Comparison of ENCODE assay signal across 8 mouse cellular contexts in the genomic region with DNA sequence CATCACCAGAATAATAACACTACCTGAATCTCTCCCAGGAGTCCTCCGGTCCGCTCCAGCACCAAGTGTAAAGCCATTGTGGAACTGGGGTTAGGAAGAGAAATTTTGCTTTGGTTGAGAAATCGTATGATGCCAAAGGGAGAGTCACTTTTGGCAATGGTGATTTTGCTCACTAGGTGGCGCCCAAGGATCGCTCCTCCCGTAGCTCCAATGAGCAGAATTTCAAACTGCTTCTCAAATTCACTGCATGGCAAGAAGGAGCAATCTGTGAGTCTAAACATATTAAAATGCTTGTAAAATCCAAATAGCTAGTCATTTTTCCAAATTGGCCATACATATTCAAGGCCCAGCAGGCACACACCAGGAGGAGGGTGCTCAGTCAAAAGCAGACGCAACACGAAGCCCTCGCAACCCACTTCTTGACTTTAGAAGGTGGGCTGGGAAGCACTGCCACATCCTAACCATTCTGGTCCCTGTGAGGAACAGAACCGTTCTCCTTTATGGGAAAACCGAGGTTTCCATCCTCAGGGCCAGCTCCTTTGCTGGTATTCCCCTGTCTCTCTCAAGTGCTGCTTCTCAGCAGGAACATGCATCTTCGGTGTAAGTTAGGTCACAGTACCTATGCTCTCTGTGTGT.
A peak's percentile ranks its signal among the peaks of the same experiment; 100 is the strongest.
DNase-seq lines count a peak whose midpoint lies in the region; ATAC-seq lines count a peak whose summit lies in the region.

No protein-coding gene starts in this region.

- H3K4me1 ChIP-seq in forebrain, embryonic 10.5 days, result no peaks in the 10 kb centered on the region
- no peaks in the 10 kb centered on the region for H3K4me1 ChIP-seq in hindbrain, embryonic 12.5 days

- peak; percentile 30 for DNase-seq in Muller cell, postnatal 12 days (ENCODE audit: inconsistent ontology term)
- DNase-seq in brain, embryonic 18.5 days (ENCODE audit: low read depth, low spot score), result peak; percentile 60
- peak; percentile 58 for DNase-seq in forebrain, embryonic 10.5 days (ENCODE audit: extremely low spot score, low spot score)
- peak; percentile 65 for DNase-seq in left cerebral cortex, adult 11 months (ENCODE audit: low spot score)
- DNase-seq in right cerebral cortex, postnatal 14 days, result peak; percentile 90

- H3K27me3 ChIP-seq in forebrain, embryonic 10.5 days (ENCODE audit: poor library complexity, severe bottlenecking), result no peaks in the 10 kb centered on the region
- H3K27me3 ChIP-seq in hindbrain, embryonic 12.5 days, result no peaks in the 10 kb centered on the region

- peak; percentile 66; the same call in 1 of the 2 replicates for ATAC-seq in hindbrain, embryonic 12.5 days (ENCODE audit: low FRiP score)
- ATAC-seq in megakaryocyte-erythroid progenitor cell, adult 5-6 weeks (replicated peaks; ENCODE audit: low FRiP score, low TSS enrichment, poor library complexity, severe bottlenecking), result peak; percentile 77
- ATAC-seq in erythroblast, adult 5-6 weeks (replicated peaks; ENCODE audit: low FRiP score, poor library complexity, severe bottlenecking), result no peak

- no peaks in the 10 kb centered on the region for H3K9me3 ChIP-seq in forebrain, embryonic 10.5 days
- H3K9me3 ChIP-seq in hindbrain, embryonic 12.5 days (replicated peaks), result no peaks in the 10 kb centered on the region

- peaks cover 59% of the 10 kb centered on the region for H3K36me3 ChIP-seq in forebrain, embryonic 10.5 days (replicated peaks)
- H3K36me3 ChIP-seq in hindbrain, embryonic 12.5 days, result peaks cover 6% of the 10 kb centered on the region; the same call in 1 of the 2 replicates

- H3K9ac ChIP-seq in hindbrain, embryonic 12.5 days, result no peak overlapping the region

- H3K4me2 ChIP-seq in hindbrain, embryonic 12.5 days (replicated peaks), result no peak overlapping the region

- no peak overlapping the region for H3K27ac ChIP-seq in forebrain, embryonic 10.5 days
- H3K27ac ChIP-seq in hindbrain, embryonic 12.5 days, result no peak overlapping the region

- H3K4me3 ChIP-seq in forebrain, embryonic 10.5 days, result no peak overlapping the region
- no peak overlapping the region for H3K4me3 ChIP-seq in hindbrain, embryonic 12.5 days

- WGBS in forebrain, embryonic 10.5 days, result 55% methylated on average over 12 of the region's 12 CpGs
- 54% methylated on average over 12 of the region's 12 CpGs for WGBS in hindbrain, embryonic 12.5 days

Comparison
In these comparisons a context has a peak if more than half of its experiments do, and no peak if none do; other contexts are left out.
1. DNase-seq: peak in every context shown above with its lines; median percentile 90 in right cerebral cortex, postnatal 14 days; 65 in left cerebral cortex, adult 11 months; 60 in brain, embryonic 18.5 days; 58 in forebrain, embryonic 10.5 days; 30 in Muller cell, postnatal 12 days.